Mouse (Mus musculus) embryonic fibroblast, embryonic 13.5 days (primary cell): ENCODE results near the gene Map3k4.

Experiments used
- CTCF ChIP-seq: IDR thresholded peaks from 2 replicates; pipeline ENCODE4 v1.5.1; 2011; ENCODE audit warnings: mild to moderate bottlenecking, control low read depth, low read length, moderate library complexity, borderline replicate concordance; ENCODE audit not compliant: insufficient read depth
- POLR2A ChIP-seq: IDR thresholded peaks from 2 replicates; pipeline ENCODE4 v1.6.1; 2011; ENCODE audit warnings: low read depth, mild to moderate bottlenecking, control low read depth, low read length, moderate library complexity

- TF ChIP-seq CTCF (no peak), POLR2A (no peak)
Observed at GRCm38 (mm10) chr17:12223682-12224081, 94.9 kb downstream of the Map3k4 start.
